29 mouse cellular contexts compared by ENCODE assay signal in genomic region chr2:13956463-13956862, GRCm38 (mm10).
A peak's percentile ranks its signal among the peaks of the same experiment; 100 is the strongest.
DNase-seq lines count a peak whose midpoint lies in the region; ATAC-seq lines count a peak whose summit lies in the region.
"Had no signal": no experiment of that assay in that cellular context is flagged by ENCODE, and none has a peak within 500 bp of the region (broad histone marks: within the 10 kb centered on the region; RNA-seq: fewer than 3 reads in every experiment).

No protein-coding gene starts in this region.

- H3K36me3 ChIP-seq in hindbrain, embryonic 11.5 days (ENCODE audit: control insufficient read depth, insufficient read depth, low read length): no peaks in the 10 kb centered on the region
- no peaks in the 10 kb centered on the region for H3K36me3 ChIP-seq in hindbrain, embryonic 14.5 days (replicated peaks; ENCODE audit: control insufficient read depth, insufficient read depth)
- H3K36me3 ChIP-seq: embryonic facial prominence, embryonic 10.5 days; embryonic facial prominence, embryonic 13.5 days; forebrain, embryonic 12.5 days; forebrain, embryonic 15.5 days; G1E; heart, embryonic 10.5 days; heart, embryonic 13.5 days; hindbrain, embryonic 12.5 days had no signal

- no peak overlapping the region for H3K27ac ChIP-seq in hindbrain, embryonic 11.5 days (ENCODE audit: low read depth, low read length)
- H3K27ac ChIP-seq in hindbrain, embryonic 14.5 days: no peak overlapping the region
- H3K27ac ChIP-seq: embryonic facial prominence, embryonic 10.5 days; embryonic facial prominence, embryonic 13.5 days; forebrain, embryonic 12.5 days; forebrain, embryonic 15.5 days; heart, adult 2 months; heart, embryonic 10.5 days; heart, embryonic 13.5 days; hindbrain, embryonic 12.5 days had no signal

- H3K4me1 ChIP-seq in hindbrain, embryonic 11.5 days (replicated peaks; ENCODE audit: control insufficient read depth, insufficient read depth, low read length): no peaks in the 10 kb centered on the region
- no peaks in the 10 kb centered on the region for H3K4me1 ChIP-seq in hindbrain, embryonic 14.5 days (replicated peaks; ENCODE audit: control insufficient read depth, insufficient read depth, low read length)
- H3K4me1 ChIP-seq: embryonic facial prominence, embryonic 10.5 days; embryonic facial prominence, embryonic 13.5 days; forebrain, embryonic 12.5 days; forebrain, embryonic 15.5 days; heart, embryonic 10.5 days; heart, embryonic 13.5 days had no signal

- no peaks in the 10 kb centered on the region for H3K27me3 ChIP-seq in hindbrain, embryonic 11.5 days (ENCODE audit: control insufficient read depth, insufficient read depth, low read length)
- H3K27me3 ChIP-seq in hindbrain, embryonic 14.5 days (ENCODE audit: control insufficient read depth, insufficient read depth, low read length): no peaks in the 10 kb centered on the region
- H3K27me3 ChIP-seq: embryonic facial prominence, embryonic 13.5 days; forebrain, embryonic 12.5 days; forebrain, embryonic 15.5 days; heart, embryonic 13.5 days; hindbrain, embryonic 12.5 days; Patski had no signal

- no peak overlapping the region for H3K4me2 ChIP-seq in hindbrain, embryonic 11.5 days (replicated peaks; ENCODE audit: low read depth, low read length)
- H3K4me2 ChIP-seq in hindbrain, embryonic 14.5 days (replicated peaks): no peak overlapping the region
- H3K4me2 ChIP-seq: embryonic facial prominence, embryonic 13.5 days; forebrain, embryonic 12.5 days; forebrain, embryonic 15.5 days; heart, embryonic 13.5 days; hindbrain, embryonic 12.5 days had no signal

- no peaks in the 10 kb centered on the region for H3K9me3 ChIP-seq in hindbrain, embryonic 11.5 days (ENCODE audit: control insufficient read depth, low read length)
- H3K9me3 ChIP-seq in hindbrain, embryonic 14.5 days (ENCODE audit: control insufficient read depth, low read length): no peaks in the 10 kb centered on the region
- H3K9me3 ChIP-seq: embryonic facial prominence, embryonic 10.5 days; embryonic facial prominence, embryonic 13.5 days; forebrain, embryonic 12.5 days; forebrain, embryonic 15.5 days; G1E; heart, embryonic 10.5 days; heart, embryonic 13.5 days; hindbrain, embryonic 12.5 days had no signal

- H3K9ac ChIP-seq in hindbrain, embryonic 11.5 days (ENCODE audit: low read depth, low read length): no peak overlapping the region
- H3K9ac ChIP-seq in hindbrain, embryonic 14.5 days: no peak overlapping the region
- H3K9ac ChIP-seq: embryonic facial prominence, embryonic 13.5 days; forebrain, embryonic 12.5 days; forebrain, embryonic 15.5 days; heart, embryonic 13.5 days; hindbrain, embryonic 12.5 days had no signal

- ATAC-seq in hindbrain, embryonic 11.5 days (ENCODE audit: low FRiP score): peak; percentile 54; the same call in 1 of the 2 replicates
- ATAC-seq in hindbrain, embryonic 14.5 days (ENCODE audit: low FRiP score): no peak
- ATAC-seq in inflammation-experienced regulatory T-cells, adult 6 months: no peak
- ATAC-seq: forebrain, embryonic 15.5 days; hindbrain, embryonic 16.5 days; intestine, embryonic 16.5 days; Patski had no signal

- 52% methylated on average over 2 of the region's 2 CpGs for WGBS in hindbrain, embryonic 11.5 days
- WGBS in hindbrain, embryonic 14.5 days: 24% methylated on average over 2 of the region's 2 CpGs

- no peak overlapping the region for H3K4me3 ChIP-seq in hindbrain, embryonic 11.5 days (ENCODE audit: low read depth, low read length)
- H3K4me3 ChIP-seq in hindbrain, embryonic 14.5 days (replicated peaks; ENCODE audit: low read length): no peak overlapping the region
- H3K4me3 ChIP-seq: embryonic facial prominence, embryonic 10.5 days; embryonic facial prominence, embryonic 13.5 days; erythroblast, embryonic 14.5 days; forebrain, embryonic 12.5 days; forebrain, embryonic 15.5 days; heart, adult 2 months; heart, embryonic 10.5 days; heart, embryonic 13.5 days; hindbrain, embryonic 12.5 days had no signal

- no peak for DNase-seq in hindbrain, embryonic 11.5 days (ENCODE audit: low spot score)
- DNase-seq in hindbrain, embryonic 14.5 days (ENCODE audit: low spot score): no peak
- DNase-seq in ES-CJ7 (ENCODE audit: low read depth, low spot score): peak; percentile 80
- DNase-seq in WW6 (ENCODE audit: low read depth, low spot score): peak; percentile 28
- DNase-seq in gastrocnemius, postnatal 25 days: no peak
- DNase-seq: adrenal gland, postnatal 10 days; cerebellum, adult 11-12 months; cerebellum, adult 8-10 months; cerebellum, postnatal 10 days; cerebellum, postnatal 36 days; embryo, embryonic 11 days; gastrocnemius, postnatal 36 days; heart, adult 2 months; heart, postnatal 14 days; heart, postnatal 4 days; kidney, adult 18-20 months had no signal

Comparison
In these comparisons a context has a peak if more than half of its experiments do, and no peak if none do; other contexts are left out.
1. DNase-seq: peak in ES-CJ7 (single experiment) and WW6 (single experiment); none in hindbrain, embryonic 11.5 days (single experiment), hindbrain, embryonic 14.5 days (single experiment) and gastrocnemius, postnatal 25 days (single experiment).